Mouse (Mus musculus) bone marrow, adult 2 months (tissue): ENCODE results near the gene Ciapin1.

Source experiments
- CTCF ChIP-seq: fragments of 200-500 bp; IDR thresholded peaks from 2 replicates; pipeline ENCODE4 v1.5.1; 2011; ENCODE audit warnings: low read length, control low read depth; ENCODE audit not compliant: control insufficient read depth, insufficient read depth
- POLR2A ChIP-seq: fragments of 200-500 bp; IDR thresholded peaks from 2 replicates; pipeline ENCODE4 v1.6.1; 2011; ENCODE audit warnings: low read depth, mild to moderate bottlenecking, control low read depth, low read length, borderline replicate concordance; ENCODE audit not compliant: control insufficient read depth

- TF ChIP-seq CTCF (no peak), POLR2A (no peak)
Measured at GRCm38 (mm10) chr8:94872156-94872555, 34.0 kb upstream of the Ciapin1 start.
